Mouse (Mus musculus) stomach, postnatal 0 days (tissue): ENCODE results near the gene 1810010D01Rik. TPM values are rescaled to one million over a fixed set of nuclear protein-coding genes. Genes with fewer than 3 reads are reported as not detected.
A peak's percentile ranks its signal among the peaks of the same experiment; 100 is the strongest.

Experiments used
- ATAC-seq: fragments of 200-750 bp; cut with Nextera tagmentation; 2 replicates; pipeline ENCODE4 v1.8.0; 2017; ENCODE audit not compliant: low FRiP score, low TSS enrichment
- DNase-seq: peaks from one replicate; pipeline ENCODE4 v3.0.0-alpha.2; 2016; ENCODE audit warnings: low spot score
- H3K27ac ChIP-seq: fragments of 300-500 bp; sonication (generic); replicated peaks from 2 replicates; pipeline ENCODE4 v1.5.1; 2014; ENCODE audit warnings: mild to moderate bottlenecking, control low read depth
- H3K27me3 ChIP-seq: fragments of 300-500 bp; sonication (generic); 2 replicates; pipeline ENCODE4 v1.6.1; 2014; ENCODE audit warnings: low read length; ENCODE audit not compliant: control insufficient read depth, insufficient read depth
- H3K36me3 ChIP-seq: fragments of 300-500 bp; sonication (generic); 2 replicates; pipeline ENCODE4 v1.6.1; 2014; ENCODE audit warnings: low read length, mixed read lengths; ENCODE audit not compliant: control insufficient read depth, insufficient read depth
- H3K4me1 ChIP-seq: fragments of 300-500 bp; sonication (generic); replicated peaks from 2 replicates; pipeline ENCODE4 v1.6.1; 2014; ENCODE audit warnings: antibody characterized with exemption; ENCODE audit not compliant: control insufficient read depth, insufficient read depth
- H3K4me2 ChIP-seq: fragments of 300-500 bp; sonication (generic); replicated peaks from 2 replicates; pipeline ENCODE4 v1.6.1; 2014; ENCODE audit warnings: low read depth, mild to moderate bottlenecking, control low read depth, moderate library complexity
- H3K4me3 ChIP-seq: fragments of 300-500 bp; sonication (generic); 2 replicates; pipeline ENCODE4 v1.5.1; 2014; ENCODE audit warnings: low read depth, low read length, control low read depth
- H3K9ac ChIP-seq: fragments of 300-500 bp; sonication (generic); 2 replicates; pipeline ENCODE4 v1.6.1; 2014; ENCODE audit warnings: mild to moderate bottlenecking, low read length, control low read depth, mixed read lengths
- H3K9me3 ChIP-seq: fragments of 300-500 bp; sonication (generic); 2 replicates; pipeline ENCODE4 v1.6.1; 2016; ENCODE audit warnings: low read length; ENCODE audit not compliant: control insufficient read depth
- CTCF ChIP-seq: IDR thresholded peaks from 2 replicates; pipeline ENCODE4 v1.5.1; 2016; ENCODE audit warnings: antibody characterized with exemption, low read depth, mild to moderate bottlenecking, moderate library complexity
- EP300 ChIP-seq: optimal IDR thresholded peaks from 2 replicates; pipeline ENCODE3; 2016; ENCODE audit warnings: antibody characterized with exemption
- WGBS: fragments of 180-500 bp; shearing (Covaris S2); extraction: QIAGEN DNeasy Blood & Tissue Kit; methylation state at CpG from one replicate; pipeline ENCODE4 v1.1.7; 2014; 5-methylcytosine and 5-hydroxymethylcytosine counted together
- polyA plus RNA-seq: library from polyadenylated mRNA; unstranded; fragments of >200 nt; fragmentation: Nextera tagmentation; extraction: Ambion mirVana; gene quantifications from 2 replicates; pipeline ENCODE4 v1.2.1, GENCODE M21; 2015

1810010D01Rik gene
- polyA plus RNA-seq, 1 experiment from 2014 or later, result 111 TPM

GRCm38 (mm10) chr7:145159283-145160240 lies 48.4 kb downstream of the 1810010D01Rik start:
- peak; percentile 73 for ATAC-seq
- H3K4me1 ChIP-seq, result no peaks in the 10 kb centered on the region; the same call in 1 of the 2 replicates
- H3K27ac ChIP-seq, result 0 out of 2 replicates have a peak overlapping the region, but pooled peaks have one; percentile 40
- peak; percentile 65 for DNase-seq
- TF ChIP-seq EP300 (no peak), CTCF (no peak)
- WGBS, result 55% methylated on average over 13 of the region's 13 CpGs
- H3K9me3 ChIP-seq, result no peaks in the 10 kb centered on the region
- no peak overlapping the region for H3K4me3 ChIP-seq
- no peak overlapping the region for H3K4me2 ChIP-seq
- no peak overlapping the region for H3K9ac ChIP-seq
- no peaks in the 10 kb centered on the region for H3K36me3 ChIP-seq
- no peaks in the 10 kb centered on the region for H3K27me3 ChIP-seq

Other genes starting within 250 kb of the 1810010D01Rik start
- gene Tpcn2, start 75.9 kb upstream of the 1810010D01Rik start, polyA plus RNA-seq, result 5.3 and 5.8 TPM in 2 replicates
- 9.3 and 9.8 TPM in 2 replicates for gene Mrgprf, start 92.7 kb upstream of the 1810010D01Rik start, polyA plus RNA-seq
- gene Mrgprd, start 106.7 kb upstream of the 1810010D01Rik start, polyA plus RNA-seq, result not detected in 2 replicates